Mouse (Mus musculus): ENCODE results near the gene Bicral. TPM values are rescaled to one million over a fixed set of nuclear protein-coding genes. Genes with fewer than 3 reads are reported as not detected.

The Bicral gene
- polyA plus RNA-seq, 1 experiment, result not detected

GRCm38 (mm10) chr17:46864566-46865195 is 6.4 kb upstream of the Bicral start:
- 46% methylated on average over 7 of the region's 7 CpGs for WGBS
- H3K4me1 ChIP-seq (ENCODE audit: control insufficient read depth, insufficient read depth, low read length), result peaks cover 25% of the 10 kb centered on the region
- H3K27ac ChIP-seq (ENCODE audit: insufficient read depth, low read depth, low read length), result no peak overlapping the region
- H3K4me3 ChIP-seq (ENCODE audit: insufficient read depth, low read depth, low read length), result no peak overlapping the region
- TF ChIP-seq POLR2A (IDR thresholded peaks at IDR 0.05; ENCODE audit: insufficient read depth, low read depth, low read length), result no peak

- Histone ChIP-seq H3K4me1 (ENCODE audit: control insufficient read depth, insufficient read depth, low read length) (peaks cover 5% of the 10 kb centered on the region), H3K4me3 (ENCODE audit: insufficient read depth, low read depth, low read length) (no peak overlapping the region), H3K27ac (ENCODE audit: insufficient read depth, low read depth, low read length) (no peak overlapping the region)
- no peak for TF ChIP-seq CTCF (IDR thresholded peaks at IDR 0.05; ENCODE audit: insufficient read depth, low read depth, low read length)
- no peak for TF ChIP-seq POLR2A (IDR thresholded peaks at IDR 0.05; ENCODE audit: insufficient read depth, low read depth, low read length)
- 72% methylated on average over 4 of the region's 4 CpGs for WGBS
Measured at GRCm38 (mm10) chr17:46860120-46860519, 1.8 kb upstream of the Bicral start.

GRCm38 (mm10) chr17:46858749-46859444 is 615 bp upstream of the Bicral start:
- WGBS, result 9% methylated on average over 9 of the region's 9 CpGs
- TF ChIP-seq POLR2A (IDR thresholded peaks at IDR 0.05; ENCODE audit: insufficient read depth, low read depth, low read length) (no peak), CTCF (IDR thresholded peaks at IDR 0.05; ENCODE audit: insufficient read depth, low read depth, low read length) (no peak)
- H3K4me1 ChIP-seq (ENCODE audit: control insufficient read depth, insufficient read depth, low read length), result peaks cover 8% of the 10 kb centered on the region
- H3K27ac ChIP-seq (ENCODE audit: insufficient read depth, low read depth, low read length), result no peak overlapping the region
- H3K4me3 ChIP-seq (ENCODE audit: insufficient read depth, low read depth, low read length), result no peak overlapping the region

GRCm38 (mm10) chr17:46857361-46857902 is 850 bp downstream of the Bicral start:
- H3K27ac ChIP-seq (ENCODE audit: insufficient read depth, low read depth, low read length), result peak overlapping the region; percentile 99
- peaks cover 11% of the 10 kb centered on the region for H3K4me1 ChIP-seq (ENCODE audit: control insufficient read depth, insufficient read depth, low read length)
- TF ChIP-seq CTCF (IDR thresholded peaks at IDR 0.05; ENCODE audit: insufficient read depth, low read depth, low read length) (no peak), POLR2A (IDR thresholded peaks at IDR 0.05; ENCODE audit: insufficient read depth, low read depth, low read length) (peak; percentile 63)
- peak overlapping the region; percentile 93 for H3K4me3 ChIP-seq (ENCODE audit: insufficient read depth, low read depth, low read length)
- under 1% methylated on average over 43 of the region's 52 CpGs for WGBS

GRCm38 (mm10) chr17:46856471-46857360 is 1.6 kb downstream of the Bicral start:
- Histone ChIP-seq H3K27ac (ENCODE audit: insufficient read depth, low read depth, low read length) (peak overlapping the region; percentile 99), H3K4me3 (ENCODE audit: insufficient read depth, low read depth, low read length) (peak overlapping the region; percentile 93), H3K4me1 (ENCODE audit: control insufficient read depth, insufficient read depth, low read length) (peaks cover 11% of the 10 kb centered on the region)
- under 1% methylated on average over 87 of the region's 87 CpGs for WGBS
- TF ChIP-seq CTCF (IDR thresholded peaks at IDR 0.05; ENCODE audit: insufficient read depth, low read depth, low read length) (no peak), POLR2A (IDR thresholded peaks at IDR 0.05; ENCODE audit: insufficient read depth, low read depth, low read length) (no peak)

GRCm38 (mm10) chr17:46856107-46856388 is 2.2 kb downstream of the Bicral start:
- H3K4me1 ChIP-seq (ENCODE audit: control insufficient read depth, insufficient read depth, low read length), result peaks cover 11% of the 10 kb centered on the region
- peak overlapping the region; percentile 93 for H3K4me3 ChIP-seq (ENCODE audit: insufficient read depth, low read depth, low read length)
- H3K27ac ChIP-seq (ENCODE audit: insufficient read depth, low read depth, low read length), result peak overlapping the region; percentile 99
- TF ChIP-seq POLR2A (IDR thresholded peaks at IDR 0.05; ENCODE audit: insufficient read depth, low read depth, low read length) (no peak), CTCF (IDR thresholded peaks at IDR 0.05; ENCODE audit: insufficient read depth, low read depth, low read length) (no peak)
- 2% methylated on average over 4 of the region's 4 CpGs for WGBS

- WGBS, result 16% methylated on average over 15 of the region's 15 CpGs
- peak overlapping the region; percentile 93 for H3K4me3 ChIP-seq (ENCODE audit: insufficient read depth, low read depth, low read length)
- H3K4me1 ChIP-seq (ENCODE audit: control insufficient read depth, insufficient read depth, low read length), result peaks cover 11% of the 10 kb centered on the region
- TF ChIP-seq POLR2A (IDR thresholded peaks at IDR 0.05; ENCODE audit: insufficient read depth, low read depth, low read length), result no peak
- TF ChIP-seq CTCF (IDR thresholded peaks at IDR 0.05; ENCODE audit: insufficient read depth, low read depth, low read length), result no peak
- peak overlapping the region; percentile 99 for H3K27ac ChIP-seq (ENCODE audit: insufficient read depth, low read depth, low read length)
Measured at GRCm38 (mm10) chr17:46855328-46856106, 2.8 kb downstream of the Bicral start.

GRCm38 (mm10) chr17:46854640-46855110 is 3.6 kb downstream of the Bicral start:
- 47% methylated on average over 8 of the region's 8 CpGs for WGBS
- Histone ChIP-seq H3K4me3 (ENCODE audit: insufficient read depth, low read depth, low read length) (peak overlapping the region; percentile 1; the same call in 1 of the 2 replicates), H3K27ac (ENCODE audit: insufficient read depth, low read depth, low read length) (peak overlapping the region; percentile 12; the same call in 1 of the 2 replicates), H3K4me1 (ENCODE audit: control insufficient read depth, insufficient read depth, low read length) (peaks cover 11% of the 10 kb centered on the region)
- TF ChIP-seq CTCF (IDR thresholded peaks at IDR 0.05; ENCODE audit: insufficient read depth, low read depth, low read length) (no peak), POLR2A (IDR thresholded peaks at IDR 0.05; ENCODE audit: insufficient read depth, low read depth, low read length) (no peak)
